Mouse (Mus musculus) limb, embryonic 11.5 days (tissue): ENCODE results near the gene Galnt5. TPM values are rescaled to one million over a fixed set of nuclear protein-coding genes. Genes with fewer than 3 reads are reported as not detected.

ENCODE experiments used
- ATAC-seq: fragments of 200-750 bp; cut with Nextera tagmentation; 2 replicates; pipeline ENCODE4 v1.8.0; 2017; ENCODE audit warnings: low read depth; ENCODE audit not compliant: insufficient number of reproducible peaks, low FRiP score, low TSS enrichment
- DNase-seq: peaks from one replicate; pipeline ENCODE4 v3.0.0-alpha.2; 2015; ENCODE audit warnings: low spot score
- H3K27ac ChIP-seq: fragments of 300-500 bp; sonication (generic); replicated peaks from 2 replicates; pipeline ENCODE4 v1.5.1; 2014; ENCODE audit warnings: low read depth, mild to moderate bottlenecking, low read length
- H3K27me3 ChIP-seq: fragments of 300-500 bp; sonication (generic); 2 replicates; pipeline ENCODE4 v1.6.1; 2014; ENCODE audit warnings: mild to moderate bottlenecking, low read length, mixed read lengths; ENCODE audit not compliant: control insufficient read depth, insufficient read depth
- H3K36me3 ChIP-seq: fragments of 300-500 bp; sonication (generic); 2 replicates; pipeline ENCODE4 v1.6.1; 2014; ENCODE audit warnings: mild to moderate bottlenecking, low read length, moderate library complexity, mixed read lengths; ENCODE audit not compliant: control insufficient read depth, insufficient read depth
- H3K4me1 ChIP-seq: fragments of 300-500 bp; sonication (generic); 2 replicates; pipeline ENCODE4 v1.6.1; 2014; ENCODE audit warnings: low read length, mixed read lengths; ENCODE audit not compliant: control insufficient read depth, insufficient read depth
- H3K4me2 ChIP-seq: fragments of 300-500 bp; sonication (generic); 2 replicates; pipeline ENCODE4 v1.6.1; 2014; ENCODE audit warnings: low read depth, mild to moderate bottlenecking, moderate library complexity; ENCODE audit not compliant: severe bottlenecking
- H3K4me3 ChIP-seq: fragments of 300-500 bp; sonication (generic); 2 replicates; pipeline ENCODE4 v1.5.1; 2014; ENCODE audit warnings: low read depth, low read length
- H3K9ac ChIP-seq: fragments of 300-500 bp; sonication (generic); 2 replicates; pipeline ENCODE4 v1.6.1; 2014; ENCODE audit warnings: mild to moderate bottlenecking, low read length
- H3K9me3 ChIP-seq: fragments of 300-500 bp; sonication (generic); 2 replicates; pipeline ENCODE4 v1.6.1; 2016; ENCODE audit warnings: low read length; ENCODE audit not compliant: control insufficient read depth
- WGBS: fragments of 180-500 bp; shearing (Covaris S2); extraction: QIAGEN DNeasy Blood & Tissue Kit; methylation state at CpG from one replicate; pipeline ENCODE4 v1.1.7; 2014; 5-methylcytosine and 5-hydroxymethylcytosine counted together
- polyA plus RNA-seq: library from polyadenylated mRNA; unstranded; fragments of >200 nt; fragmentation: Nextera tagmentation; extraction: Ambion mirVana; gene quantifications from 2 replicates; pipeline ENCODE4 v1.2.1, GENCODE M21; 2014

The Galnt5 gene
- polyA plus RNA-seq: 5.1 and 5.8 TPM in 2 replicates

- DNase-seq (peak; percentile 67), ATAC-seq (peak; percentile 90)
- H3K9me3 ChIP-seq: no peaks in the 10 kb centered on the region
- no peaks in the 10 kb centered on the region for H3K27me3 ChIP-seq
- 22% methylated on average over 12 of the region's 12 CpGs for WGBS
- no peaks in the 10 kb centered on the region for H3K36me3 ChIP-seq
- peak within 1 kb of the TSS; percentile 35 for H3K9ac ChIP-seq
- peak within 1 kb of the TSS; percentile 27 for H3K4me3 ChIP-seq
- H3K4me2 ChIP-seq: peak within 1 kb of the TSS; percentile 60
- H3K4me1 ChIP-seq: peaks cover 4% of the 10 kb centered on the region; the same call in 1 of the 2 replicates
- peak within 1 kb of the TSS; percentile 84 for H3K27ac ChIP-seq
These were observed at the start of gene Galnt5 for GRCm38 (mm10) chr2:57997752-57998430. Gene Galnt5 (plus strand): TSS chr2:57997884.

GRCm38 (mm10) chr2:57951620-57952019 is 46.1 kb upstream of the Galnt5 start:
- ATAC-seq (no peak), DNase-seq (no peak)
- Histone ChIP-seq H3K9ac (no peak overlapping the region), H3K4me2 (no peak overlapping the region), H3K9me3 (no peaks in the 10 kb centered on the region), H3K27me3 (no peaks in the 10 kb centered on the region), H3K4me3 (no peak overlapping the region), H3K4me1 (no peaks in the 10 kb centered on the region), H3K36me3 (no peaks in the 10 kb centered on the region), H3K27ac (no peak overlapping the region)
- WGBS: 60% methylated on average over 2 of the region's 2 CpGs

GRCm38 (mm10) chr2:57960786-57961185 is 36.9 kb upstream of the Galnt5 start:
- Histone ChIP-seq H3K27ac (no peak overlapping the region), H3K27me3 (no peaks in the 10 kb centered on the region), H3K4me3 (no peak overlapping the region), H3K36me3 (no peaks in the 10 kb centered on the region), H3K4me2 (no peak overlapping the region), H3K9ac (no peak overlapping the region), H3K9me3 (no peaks in the 10 kb centered on the region), H3K4me1 (no peaks in the 10 kb centered on the region)
- 79% methylated on average over 5 of the region's 5 CpGs for WGBS
- no peak for ATAC-seq
- no peak for DNase-seq

- no peak for DNase-seq
- Histone ChIP-seq H3K27ac (no peak overlapping the region), H3K4me1 (no peaks in the 10 kb centered on the region), H3K4me3 (no peak overlapping the region), H3K9ac (no peak overlapping the region), H3K9me3 (no peaks in the 10 kb centered on the region), H3K4me2 (no peak overlapping the region), H3K36me3 (no peaks in the 10 kb centered on the region), H3K27me3 (no peaks in the 10 kb centered on the region)
- ATAC-seq: no peak
These were observed 15.4 kb upstream of the Galnt5 start for GRCm38 (mm10) chr2:57982248-57982647.

- no peak for DNase-seq
- H3K9ac ChIP-seq: no peak overlapping the region
- no peak overlapping the region for H3K4me2 ChIP-seq
- no peak for ATAC-seq
- H3K4me3 ChIP-seq: no peak overlapping the region
- H3K27ac ChIP-seq: no peak overlapping the region
- H3K36me3 ChIP-seq: no peaks in the 10 kb centered on the region
- WGBS: 87% methylated on average over 2 of the region's 2 CpGs
- no peaks in the 10 kb centered on the region for H3K9me3 ChIP-seq
- H3K27me3 ChIP-seq: no peaks in the 10 kb centered on the region
- no peaks in the 10 kb centered on the region for H3K4me1 ChIP-seq
These were observed 6.6 kb upstream of the Galnt5 start for GRCm38 (mm10) chr2:57991084-57991483.

GRCm38 (mm10) chr2:58001497-58001896 is 3.8 kb downstream of the Galnt5 start:
- ATAC-seq (no peak), DNase-seq (peak; percentile 21)
- Histone ChIP-seq H3K4me1 (peaks cover 4% of the 10 kb centered on the region; the same call in 1 of the 2 replicates), H3K9me3 (no peaks in the 10 kb centered on the region), H3K36me3 (no peaks in the 10 kb centered on the region), H3K4me2 (no peak overlapping the region), H3K27ac (no peak overlapping the region), H3K27me3 (no peaks in the 10 kb centered on the region), H3K4me3 (no peak overlapping the region), H3K9ac (no peak overlapping the region)
- 65% methylated on average over 3 of the region's 3 CpGs for WGBS

GRCm38 (mm10) chr2:58007081-58007480 is 9.4 kb downstream of the Galnt5 start:
- no peaks in the 10 kb centered on the region for H3K36me3 ChIP-seq
- H3K9me3 ChIP-seq: no peaks in the 10 kb centered on the region
- H3K27ac ChIP-seq: no peak overlapping the region
- H3K4me2 ChIP-seq: no peak overlapping the region
- H3K27me3 ChIP-seq: no peaks in the 10 kb centered on the region
- WGBS: 88% methylated on average over 5 of the region's 5 CpGs
- H3K4me3 ChIP-seq: no peak overlapping the region
- no peak overlapping the region for H3K9ac ChIP-seq
- H3K4me1 ChIP-seq: no peaks in the 10 kb centered on the region
- ATAC-seq (no peak), DNase-seq (no peak)

- H3K9me3 ChIP-seq: no peaks in the 10 kb centered on the region
- 89% methylated on average over 6 of the region's 6 CpGs for WGBS
- no peak overlapping the region for H3K27ac ChIP-seq
- no peaks in the 10 kb centered on the region for H3K27me3 ChIP-seq
- no peak overlapping the region for H3K4me3 ChIP-seq
- no peaks in the 10 kb centered on the region for H3K36me3 ChIP-seq
- H3K9ac ChIP-seq: no peak overlapping the region
- no peak overlapping the region for H3K4me2 ChIP-seq
- ATAC-seq: no peak
- DNase-seq: no peak
- no peaks in the 10 kb centered on the region for H3K4me1 ChIP-seq
These were observed 25.9 kb downstream of the Galnt5 start for GRCm38 (mm10) chr2:58023556-58023955.

GRCm38 (mm10) chr2:58026740-58027139 is 29.1 kb downstream of the Galnt5 start:
- 93% methylated on average over 5 of the region's 5 CpGs for WGBS
- H3K4me3 ChIP-seq: no peak overlapping the region
- H3K4me1 ChIP-seq: no peaks in the 10 kb centered on the region
- DNase-seq (no peak), ATAC-seq (no peak)
- no peak overlapping the region for H3K9ac ChIP-seq
- no peaks in the 10 kb centered on the region for H3K9me3 ChIP-seq
- no peaks in the 10 kb centered on the region for H3K27me3 ChIP-seq
- no peak overlapping the region for H3K4me2 ChIP-seq
- H3K36me3 ChIP-seq: no peaks in the 10 kb centered on the region
- H3K27ac ChIP-seq: no peak overlapping the region
